Mouse (Mus musculus): Measurements from ENCODE around the gene Mecom. TPM values are rescaled to one million over a fixed set of nuclear protein-coding genes. Genes with fewer than 3 reads are reported as not detected.

Mecom gene
- not detected for total RNA-seq (2023)

DNA sequence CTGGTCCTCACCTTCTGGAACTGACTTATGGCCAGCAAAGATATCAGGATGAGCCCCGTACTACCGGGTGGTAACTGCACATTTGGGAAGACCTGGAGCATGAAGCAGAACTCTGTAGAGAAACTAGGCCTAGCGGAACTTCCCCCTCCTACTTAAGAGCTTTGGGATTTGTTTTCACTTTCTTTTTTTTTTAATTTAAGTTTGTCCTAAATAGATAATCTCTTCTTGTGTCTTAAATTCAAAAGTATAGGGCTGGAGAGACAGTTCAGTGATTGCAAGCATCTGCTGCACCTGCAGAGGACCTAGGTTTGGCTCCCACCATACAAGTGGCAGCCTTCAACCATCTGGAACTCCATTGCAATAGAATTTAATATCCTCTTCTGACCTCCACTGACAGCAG lies at the start of gene Mecom:
Mecom (minus strand) TSS at position 101 of the 400 bp plus-strand sequence.

Other genes with a start within 250 kb of the Mecom start
- gene Actrt3, start 51.9 kb upstream of the Mecom start, total RNA-seq (2023) = 0.52 TPM
- gene Mynn, start 54.1 kb upstream of the Mecom start, total RNA-seq (2023) = 55.6 TPM
- not detected for gene Lrriq4, start 96.5 kb upstream of the Mecom start, total RNA-seq (2023)
- gene Lrrc34, start 99.9 kb upstream of the Mecom start, total RNA-seq (2023) = not detected
- gene Lrrc31, start 151.8 kb upstream of the Mecom start, total RNA-seq (2023) = not detected
- gene Samd7, start 198.3 kb upstream of the Mecom start, total RNA-seq (2023) = not detected
- 78.5 TPM for gene Sec62, start 244.9 kb upstream of the Mecom start, total RNA-seq (2023)